In genomic region chr11:52282774-52283595, GRCm38 (mm10) we compare ENCODE assay signal across 9 mouse cellular contexts. TPM values are rescaled to one million over a fixed set of nuclear protein-coding genes. Genes with fewer than 3 reads are reported as not detected.
A peak's percentile ranks its signal among the peaks of the same experiment; 100 is the strongest.
DNase-seq lines count a peak whose midpoint lies in the region; ATAC-seq and TF ChIP-seq lines count a peak whose summit lies in the region.
"Had no signal": no experiment of that assay in that cellular context is flagged by ENCODE, and none has a peak within 500 bp of the region (broad histone marks: within the 10 kb centered on the region; RNA-seq: fewer than 3 reads in every experiment).

Tcf7 (minus strand) TSS chr11:52283014.

- H3K9me3 ChIP-seq in intestine, postnatal 0 days (ENCODE audit: control insufficient read depth) = no peaks in the 10 kb centered on the region
- no peaks in the 10 kb centered on the region for H3K9me3 ChIP-seq in liver, embryonic 14.5 days (ENCODE audit: control insufficient read depth, low read length)
- no peaks in the 10 kb centered on the region for H3K9me3 ChIP-seq in neural tube, embryonic 13.5 days

- no peak for TF ChIP-seq CTCF in bone marrow, adult 2 months (IDR thresholded peaks at IDR 0.05; ENCODE audit: control insufficient read depth, insufficient read depth, low read length)
- no peak for TF ChIP-seq CTCF in intestine, postnatal 0 days (IDR thresholded peaks at IDR 0.05; ENCODE audit: low read depth)
- TF ChIP-seq CTCF in liver, embryonic 14.5 days (IDR thresholded peaks at IDR 0.05; ENCODE audit: low read depth) = no peak

- peak within 1 kb of the TSS; percentile 76 for H3K9ac ChIP-seq in intestine, postnatal 0 days (ENCODE audit: low read depth, low read length)
- no peak within 1 kb of the TSS for H3K9ac ChIP-seq in liver, embryonic 14.5 days (replicated peaks)
- H3K9ac ChIP-seq in neural tube, embryonic 13.5 days = peak within 1 kb of the TSS; percentile 66

- peak within 1 kb of the TSS; percentile 100 for H3K4me2 ChIP-seq in intestine, postnatal 0 days (replicated peaks; ENCODE audit: low read depth)
- peak within 1 kb of the TSS; percentile 65 for H3K4me2 ChIP-seq in liver, embryonic 14.5 days (ENCODE audit: low read depth)
- peak within 1 kb of the TSS; percentile 88 for H3K4me2 ChIP-seq in neural tube, embryonic 13.5 days

- peak within 1 kb of the TSS; percentile 43; the same call in 1 of the 2 replicates for H3K27ac ChIP-seq in bone marrow, adult 2 months (ENCODE audit: control insufficient read depth, insufficient read depth, low read depth, low read length, poor library complexity)
- H3K27ac ChIP-seq in intestine, postnatal 0 days (ENCODE audit: low read depth, low read length) = peak within 1 kb of the TSS; percentile 41
- no peak within 1 kb of the TSS for H3K27ac ChIP-seq in liver, embryonic 14.5 days
- no peak within 1 kb of the TSS for H3K27ac ChIP-seq in neural tube, embryonic 13.5 days (replicated peaks)
- H3K27ac ChIP-seq: macrophage had no signal

- DNase-seq in heart, adult 11 months = peak; percentile 95
- DNase-seq in heart, postnatal 25 days (ENCODE audit: low spot score) = no peak
- DNase-seq in gastrocnemius, postnatal 25 days = peak; percentile 69
- peak; percentile 7 to 12 (median 11) for DNase-seq in liver, embryonic 14.5 days (ENCODE audit: low read depth in 3 of 3, low spot score in 3 of 3)
- peak; percentile 79 to 85 for DNase-seq in thymus, postnatal 36 days

- intact Hi-C loops in heart, postnatal 25 days (cut with DNase I) = no loop called here

- H3K4me3 ChIP-seq in bone marrow, adult 2 months (replicated peaks; ENCODE audit: control insufficient read depth, low read depth, low read length) = peak within 1 kb of the TSS; percentile 22
- peak within 1 kb of the TSS; percentile 75 for H3K4me3 ChIP-seq in intestine, postnatal 0 days (ENCODE audit: low read depth, low read length)
- peak within 1 kb of the TSS; percentile 31 to 57 for H3K4me3 ChIP-seq in liver, embryonic 14.5 days (ENCODE audit: insufficient read depth in 1 of 2, low read depth in 2 of 2, low read length in 2 of 2)
- peak within 1 kb of the TSS; percentile 63 for H3K4me3 ChIP-seq in neural tube, embryonic 13.5 days

- ATAC-seq in intestine, postnatal 0 days = peak; percentile 86
- ATAC-seq in liver, embryonic 14.5 days (ENCODE audit: insufficient read depth) = peak; percentile 73
- peak; percentile 62 for ATAC-seq in neural tube, embryonic 13.5 days (ENCODE audit: low read depth)

- no peaks in the 10 kb centered on the region; the same call in 1 of the 2 replicates for H3K27me3 ChIP-seq in intestine, postnatal 0 days (replicated peaks; ENCODE audit: control insufficient read depth, insufficient read depth, low read length)
- peaks cover 42% of the 10 kb centered on the region for H3K27me3 ChIP-seq in liver, embryonic 14.5 days (ENCODE audit: control insufficient read depth, insufficient read depth, low read length)
- H3K27me3 ChIP-seq in neural tube, embryonic 13.5 days = peaks cover 52% of the 10 kb centered on the region

- no peaks in the 10 kb centered on the region for H3K36me3 ChIP-seq in intestine, postnatal 0 days (ENCODE audit: control insufficient read depth, insufficient read depth)
- no peaks in the 10 kb centered on the region for H3K36me3 ChIP-seq in liver, embryonic 14.5 days (replicated peaks; ENCODE audit: control insufficient read depth, insufficient read depth, low read depth)
- H3K36me3 ChIP-seq in neural tube, embryonic 13.5 days = no peaks in the 10 kb centered on the region

- no peak for TF ChIP-seq EP300 in liver, embryonic 14.5 days (IDR thresholded peaks at IDR 0.05; ENCODE audit: low read depth)

- no peak for TF ChIP-seq POLR2A in bone marrow, adult 2 months (IDR thresholded peaks at IDR 0.05; ENCODE audit: borderline replicate concordance, control insufficient read depth, low read depth, low read length)

- no peaks in the 10 kb centered on the region; the same call in 1 of the 2 replicates for H3K4me1 ChIP-seq in bone marrow, adult 2 months (ENCODE audit: control insufficient read depth, insufficient read depth, low read length)
- H3K4me1 ChIP-seq in intestine, postnatal 0 days (replicated peaks; ENCODE audit: control insufficient read depth, insufficient read depth, low read length) = 0 out of 2 replicates have a peak, but pooled peaks cover 5% of the 10 kb centered on the region
- peaks cover 0 to 5% of the 10 kb centered on the region in 2 experiments; a peak in 2 of 4 replicates for H3K4me1 ChIP-seq in liver, embryonic 14.5 days (replicated peaks; ENCODE audit: control insufficient read depth in 2 of 2, insufficient read depth in 2 of 2, low read length in 1 of 2)
- H3K4me1 ChIP-seq in neural tube, embryonic 13.5 days (replicated peaks) = peaks cover 40% of the 10 kb centered on the region

- WGBS in bone marrow, adult 2 months = 1% methylated on average over 96 of the region's 97 CpGs
- WGBS in intestine, postnatal 0 days = under 1% methylated on average over 79 of the region's 97 CpGs
- 1% methylated on average over 83 of the region's 97 CpGs for WGBS in liver, embryonic 14.5 days (ENCODE audit: insufficient replicate concordance)
- under 1% methylated on average over 60 of the region's 97 CpGs for WGBS in neural tube, embryonic 13.5 days

RNA-seq across cellular contexts. Expression of gene Tcf7, which starts in this region (rescaled TPM):
- total RNA-seq in heart, postnatal 25 days (2021) = under 1 TPM; 0.70 to 0.75 TPM
- polyA plus RNA-seq in bone marrow, adult 2 months (2011; ENCODE audit: insufficient read depth, insufficient read length, low replicate concordance, missing spikeins) = 2.6 TPM in 2 replicates
- 1 to 10 TPM in 1 of 2 experiments, under 1 TPM in 1; 0.36 to 1.0 TPM for total RNA-seq in gastrocnemius, postnatal 25 days (2021)
- 3.3 TPM in 2 replicates for polyA plus RNA-seq in intestine, postnatal 0 days (2015; fragmentation: Nextera tagmentation; extraction: Ambion mirVana)
- polyA plus RNA-seq in liver, embryonic 14.5 days (2012; rRNA removed) = 1.3 and 1.6 TPM in 2 replicates
- 1.8 and 2.0 TPM in 2 replicates for polyA plus RNA-seq in liver, embryonic 14.5 days (2014; fragmentation: Nextera tagmentation; extraction: Ambion mirVana)
- polyA plus RNA-seq in neural tube, embryonic 13.5 days (2015; fragmentation: Nextera tagmentation; extraction: Ambion mirVana) = 5.9 TPM in 2 replicates

Comparison
In these comparisons a context has a peak if more than half of its experiments do, and no peak if none do; other contexts are left out.
1. H3K27ac ChIP-seq: peak in bone marrow, adult 2 months (single experiment) and intestine, postnatal 0 days (single experiment); none in liver, embryonic 14.5 days (single experiment) and neural tube, embryonic 13.5 days (single experiment).
2. H3K4me3 ChIP-seq: peak in every context shown above with its lines; median percentile 75 in intestine, postnatal 0 days; 63 in neural tube, embryonic 13.5 days; 44 in liver, embryonic 14.5 days; 22 in bone marrow, adult 2 months.
3. Peak in every context shown above with its lines, with median percentiles within 50 percentile points of each other: ATAC-seq and H3K4me2 ChIP-seq.